Mouse (Mus musculus) CH12.LX (cell line): ENCODE measurements around the gene Zdhhc12. TPM values are rescaled to one million over a fixed set of nuclear protein-coding genes. Genes with fewer than 3 reads are reported as not detected.

Experiments
- DNase-seq: peaks from one replicate; pipeline ENCODE4 v3.0.0-alpha.2; 2013; ENCODE audit errors: extremely low read depth
- H3K27ac ChIP-seq: 2 replicates; pipeline ENCODE4 v1.5.1; 2012; ENCODE audit warnings: low read depth, mild to moderate bottlenecking, control low read depth, moderate library complexity; ENCODE audit not compliant: insufficient read depth
- H3K27me3 ChIP-seq: replicated peaks from 2 replicates; pipeline ENCODE3; 2012; ENCODE audit warnings: inconsistent platforms
- H3K36me3 ChIP-seq, 2 experiments: replicated peaks in 1 of 2; 2 replicates each; pipeline versions ENCODE3 to v1.6.1; 2012; ENCODE audit warnings: inconsistent platforms in 1 of 2, low read length in 1 of 2, mild to moderate bottlenecking in 1 of 2, mixed read lengths in 1 of 2, moderate library complexity in 1 of 2; ENCODE audit not compliant: control insufficient read depth in 1 of 2, insufficient read depth in 1 of 2
- H3K4me1 ChIP-seq, 2 experiments: 2 replicates each; pipeline ENCODE4 v1.6.1; 2012; ENCODE audit warnings: inconsistent platforms in 1 of 2, moderate library complexity in 1 of 2; ENCODE audit not compliant: insufficient read depth in 2 of 2, control insufficient read depth in 1 of 2
- H3K4me2 ChIP-seq: 2 replicates; pipeline ENCODE4 v1.6.1; 2012; ENCODE audit warnings: low read depth, mild to moderate bottlenecking, control low read depth; ENCODE audit not compliant: poor library complexity, insufficient read depth, severe bottlenecking
- H3K4me3 ChIP-seq, 3 experiments: fragments of 150-350 bp in 1 of 3; sonication (generic) in 1 of 3; replicated peaks in 1 of 3; 2 replicates each; pipeline versions ENCODE3 to v1.5.1; 2011 to 2012; ENCODE audit warnings: low read depth in 2 of 3, low read length in 2 of 3, mild to moderate bottlenecking in 2 of 3, moderate library complexity in 2 of 3, control low read depth in 1 of 3, improper control_type of control experiment in 1 of 3, inconsistent platforms in 1 of 3, mixed read lengths in 1 of 3; ENCODE audit not compliant: poor library complexity in 1 of 3
- H3K79me2 ChIP-seq: replicated peaks from 2 replicates; pipeline ENCODE4 v1.6.1; 2012; ENCODE audit warnings: mild to moderate bottlenecking, moderate library complexity; ENCODE audit not compliant: control insufficient read depth, poor library complexity, insufficient read depth, severe bottlenecking; ENCODE audit errors: extremely low read depth
- H3K9ac ChIP-seq: 2 replicates; pipeline ENCODE4 v1.6.1; 2012; ENCODE audit warnings: low read depth, mild to moderate bottlenecking, control low read depth, moderate library complexity; ENCODE audit not compliant: insufficient read depth
- H3K9me3 ChIP-seq: replicated peaks from 2 replicates; pipeline ENCODE3; 2012; ENCODE audit warnings: low read length, inconsistent platforms, mixed read lengths
- ETS1 ChIP-seq: conservative IDR thresholded peaks from 2 replicates; pipeline ENCODE4 v1.6.1; 2012; ENCODE audit warnings: low read depth, mild to moderate bottlenecking, inconsistent platforms, low read length, improper control_type of control experiment, moderate library complexity
- JUND ChIP-seq: conservative IDR thresholded peaks from 2 replicates; pipeline ENCODE4 v1.6.1; 2011; ENCODE audit warnings: low read depth, low read length, improper control_type of control experiment
- KAT2A ChIP-seq: IDR thresholded peaks from 2 replicates; pipeline ENCODE4 v1.6.1; 2012; ENCODE audit warnings: low read length, improper control_type of control experiment, inconsistent platforms; ENCODE audit not compliant: insufficient replicate concordance
- MAZ ChIP-seq: IDR thresholded peaks from 2 replicates; pipeline ENCODE4 v1.6.1; 2012; ENCODE audit warnings: low read depth, mild to moderate bottlenecking, inconsistent platforms, low read length, improper control_type of control experiment, moderate library complexity
- MXI1 ChIP-seq: IDR thresholded peaks from 2 replicates; pipeline ENCODE4 v1.6.1; 2011; ENCODE audit warnings: mild to moderate bottlenecking, low read depth, low read length, improper control_type of control experiment
- POLR2A ChIP-seq: IDR thresholded peaks from 2 replicates; pipeline ENCODE4 v1.6.1; 2011; ENCODE audit warnings: low read depth, mild to moderate bottlenecking, improper control_type of control experiment, low read length
- POLR2AphosphoS2 ChIP-seq: IDR thresholded peaks from 2 replicates; pipeline ENCODE4 v1.6.1; 2011; ENCODE audit warnings: low read depth, low read length, improper control_type of control experiment
- SIN3A ChIP-seq: IDR thresholded peaks from 2 replicates; pipeline ENCODE4 v1.6.1; 2012; ENCODE audit warnings: low read length, improper control_type of control experiment, inconsistent platforms
- SMC3 ChIP-seq: IDR thresholded peaks from 2 replicates; pipeline ENCODE4 v1.6.1; 2011; ENCODE audit warnings: low read depth, low read length, improper control_type of control experiment
- TBP ChIP-seq: conservative IDR thresholded peaks from 2 replicates; pipeline ENCODE4 v1.6.1; 2011; ENCODE audit warnings: low read depth, low read length, improper control_type of control experiment
- UBTF ChIP-seq: IDR thresholded peaks from 2 replicates; pipeline ENCODE4 v1.6.1; 2012; ENCODE audit warnings: low read depth, mild to moderate bottlenecking, inconsistent platforms, low read length, improper control_type of control experiment, moderate library complexity
- USF2 ChIP-seq: conservative IDR thresholded peaks from 2 replicates; pipeline ENCODE4 v1.6.1; 2011; ENCODE audit warnings: low read depth, low read length, improper control_type of control experiment
- ZC3H11A ChIP-seq: IDR thresholded peaks from 2 replicates; pipeline ENCODE4 v1.6.1; 2012; ENCODE audit warnings: low read depth, mild to moderate bottlenecking, inconsistent platforms, low read length, improper control_type of control experiment
- ZKSCAN1 ChIP-seq: IDR thresholded peaks from 2 replicates; pipeline ENCODE4 v1.6.1; 2012; ENCODE audit warnings: low read depth, inconsistent platforms, low read length, improper control_type of control experiment, borderline replicate concordance
- ZMIZ1 ChIP-seq: IDR thresholded peaks from 2 replicates; pipeline ENCODE4 v1.6.1; 2012; ENCODE audit warnings: low read depth, mild to moderate bottlenecking, inconsistent platforms, low read length, improper control_type of control experiment
- dilution Hi-C: fragments of 300-500 bp; cut with MboI; formaldehyde crosslinking; loops from 2 replicates; pipeline ENCODE4 v1.14.3; 2020; ENCODE audit warnings: low sequenced_read_pairs; ENCODE audit not compliant: extremely low pct_unique_long_range_greater_than_20kb, extremely low pct_ligation_motif_present
- in situ Hi-C: fragments of 300-500 bp; cut with MboI; formaldehyde crosslinking; loops from 3 replicates; pipeline ENCODE4 v1.14.3; 2019; ENCODE audit warnings: low sequenced_read_pairs, low pct_ligation_motif_present, low pct_unique_long_range_greater_than_20kb, mixed read lengths
- polyA plus RNA-seq: library from polyadenylated mRNA; unstranded; fragments of >175 nt; gene quantifications from 2 replicates; pipeline ENCODE4 v1.2.1, GENCODE M21; 2012; ENCODE audit warnings: low read depth; ENCODE audit not compliant: insufficient read length
- total RNA-seq, 2 experiments: library from RNA; depleted of rRNA; stranded (reverse); fragments of 300-350 nt in 1 of 2; fragments of >200 nt in 1 of 2; gene quantifications; 2 replicates each; pipeline ENCODE4 v1.2.3; 2012 to 2014

Gene Zdhhc12
- total and polyA plus RNA-seq, 3 experiments, result 15.6 to 42.8 (median 36.5) TPM

GRCm38 (mm10) chr2:30080181-30080800 lies 13.2 kb downstream of the Zdhhc12 start:
- H3K4me2 ChIP-seq, result no peak overlapping the region
- dilution Hi-C loops, result no loop called here
- H3K27ac ChIP-seq, result no peak overlapping the region
- peaks cover 0 to 33% of the 10 kb centered on the region in 2 experiments for H3K36me3 ChIP-seq
- no peak overlapping the region for H3K9ac ChIP-seq
- no peaks in the 10 kb centered on the region for H3K9me3 ChIP-seq
- in situ Hi-C loops, result no loop called here
- peaks cover 7 to 31% of the 10 kb centered on the region in 2 experiments for H3K4me1 ChIP-seq
- H3K27me3 ChIP-seq, result no peaks in the 10 kb centered on the region
- TF ChIP-seq SMC3 (no peak), SIN3A (no peak), MAZ (no peak), POLR2AphosphoS2 (no peak), POLR2A (no peak), KAT2A (no peak)
- no peaks in the 10 kb centered on the region for H3K79me2 ChIP-seq
- DNase-seq, result no peak
- no peak overlapping the region for H3K4me3 ChIP-seq

- Histone ChIP-seq H3K9ac (no peak overlapping the region), H3K4me2 (no peak overlapping the region)
Measured at GRCm38 (mm10) chr2:30078760-30079159, 14.7 kb downstream of the Zdhhc12 start.

GRCm38 (mm10) chr2:30078349-30078712 lies 15.1 kb downstream of the Zdhhc12 start:
- TF ChIP-seq TBP (0 out of 2 replicates have a peak, but pooled peaks have one; percentile 12), JUND (no peak), MXI1 (no peak), UBTF (peak; percentile 25; the same call in 1 of the 2 replicates)
- Histone ChIP-seq H3K9me3 (no peaks in the 10 kb centered on the region), H3K36me3 (peaks cover 4 to 42% of the 10 kb centered on the region in 2 experiments), H3K79me2 (no peaks in the 10 kb centered on the region), H3K9ac (no peak overlapping the region), H3K27me3 (no peaks in the 10 kb centered on the region), H3K4me3 (peak overlapping the region in 2 of 3 experiments; percentile 28 to 68), H3K27ac (no peak overlapping the region), H3K4me1 (peaks cover 7 to 15% of the 10 kb centered on the region in 2 experiments), H3K4me2 (no peak overlapping the region)
- DNase-seq, result no peak
- in situ Hi-C loops, result loop anchor here (5.0 kb wide), 1 partner anchor 36 kb away; no protein-coding TSS in a partner anchor
- dilution Hi-C loops, result no loop called here

More at GRCm38 (mm10) chr2:30078760-30079159, 14.7 kb downstream of the Zdhhc12 start:
- dilution Hi-C loops (no loop called here), in situ Hi-C loops (loop anchor here (5.0 kb wide), 1 partner anchor 36 kb away; no protein-coding TSS in a partner anchor)
- Histone ChIP-seq H3K4me1 (peaks cover 7 to 18% of the 10 kb centered on the region in 2 experiments), H3K9me3 (no peaks in the 10 kb centered on the region), H3K79me2 (no peaks in the 10 kb centered on the region), H3K27me3 (no peaks in the 10 kb centered on the region), H3K27ac (no peak overlapping the region), H3K4me3 (peak overlapping the region in 1 of 3 experiments; percentile 28), H3K36me3 (peaks cover 0 to 39% of the 10 kb centered on the region in 2 experiments)
- DNase-seq, result no peak
- TF ChIP-seq USF2 (no peak), ZMIZ1 (no peak), ZC3H11A (no peak), POLR2AphosphoS2 (no peak), ZKSCAN1 (no peak), MXI1 (no peak), ETS1 (no peak)
